Mouse (Mus musculus) telencephalon, adult 2 months (tissue): ENCODE measurements around the gene Sdhaf2.
"Not testable (repeated sequence)": the region's sequence is repeated elsewhere in the genome, so short reads cannot be mapped to it uniquely, and the experiment has no call there.

Source experiments
- DNase-seq: peaks from one replicate; pipeline ENCODE4 v3.0.0-alpha.2; 2011; ENCODE audit warnings: low read depth, low spot score

Gene Sdhaf2

GRCm38 (mm10) chr19:10525910-10526309 is at the start of gene Sdhaf2:
Gene Sdhaf2 (minus strand): TSS chr19:10526142.
- DNase-seq, result peak; percentile 56

DNA sequence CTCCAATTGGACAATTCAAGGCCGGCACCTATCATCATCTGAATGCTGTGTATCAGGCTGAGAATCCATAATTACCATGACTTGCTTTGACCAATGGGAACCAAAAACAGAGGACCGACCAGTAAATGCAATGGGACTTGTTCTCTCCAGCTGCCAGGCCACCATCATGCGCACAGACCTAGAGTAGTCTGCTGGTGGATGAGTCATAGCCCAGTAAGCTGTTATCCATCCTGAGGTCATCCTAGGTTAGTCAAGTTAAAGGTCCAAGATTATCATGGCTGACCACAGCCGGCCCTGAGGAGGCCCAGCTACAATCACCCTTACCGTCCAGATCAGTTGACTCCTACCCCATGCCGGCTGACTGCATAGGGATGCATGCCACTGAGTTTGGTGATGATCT is 43.7 kb upstream of the Sdhaf2 start:
- DNase-seq, result no peak

DNA sequence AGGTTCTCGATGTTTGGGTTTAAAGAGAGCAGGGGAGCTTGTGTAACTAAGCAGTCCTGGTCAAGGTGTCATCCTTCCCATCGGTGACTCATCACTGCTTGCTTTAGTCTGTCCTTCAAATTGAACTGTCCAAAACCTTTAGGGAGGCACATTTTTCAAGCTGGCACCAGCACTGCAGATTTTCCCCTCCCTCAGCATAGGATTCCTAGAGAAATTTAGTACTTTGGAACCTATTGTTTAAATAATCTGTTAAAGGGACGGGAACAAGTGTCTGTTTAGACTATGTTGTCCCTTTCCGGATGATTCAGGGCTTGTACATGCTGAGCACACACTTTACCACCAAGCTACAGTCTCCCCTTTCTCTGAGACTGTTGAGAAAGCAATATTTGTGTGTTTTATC is 39.3 kb upstream of the Sdhaf2 start:
- DNase-seq, result no peak

- no peak for DNase-seq
Measured at GRCm38 (mm10) chr19:10564278-10564677, 38.3 kb upstream of the Sdhaf2 start.

DNA sequence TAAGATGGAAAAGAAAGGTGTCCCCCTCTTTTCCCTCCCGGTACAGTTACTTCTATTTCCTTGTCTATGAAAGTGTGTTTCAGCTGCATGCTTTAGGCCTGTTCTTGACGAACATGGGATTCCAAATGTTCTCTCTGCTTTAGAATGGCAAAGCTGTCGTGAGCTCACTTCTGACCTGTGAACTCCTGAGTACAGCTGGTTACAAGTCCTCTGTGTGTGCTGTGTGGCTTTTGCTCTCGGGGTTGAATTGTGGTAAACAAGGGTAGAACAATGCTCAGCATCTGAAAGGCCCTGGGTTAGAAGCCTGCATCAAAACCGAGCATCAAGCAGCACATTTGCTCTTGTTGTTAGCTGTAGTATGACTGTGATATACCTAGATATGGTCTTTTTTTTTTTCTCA is 36.4 kb upstream of the Sdhaf2 start:
- no peak for DNase-seq

- no peak for DNase-seq
Measured at GRCm38 (mm10) chr19:10561558-10562314, 35.8 kb upstream of the Sdhaf2 start.

DNA sequence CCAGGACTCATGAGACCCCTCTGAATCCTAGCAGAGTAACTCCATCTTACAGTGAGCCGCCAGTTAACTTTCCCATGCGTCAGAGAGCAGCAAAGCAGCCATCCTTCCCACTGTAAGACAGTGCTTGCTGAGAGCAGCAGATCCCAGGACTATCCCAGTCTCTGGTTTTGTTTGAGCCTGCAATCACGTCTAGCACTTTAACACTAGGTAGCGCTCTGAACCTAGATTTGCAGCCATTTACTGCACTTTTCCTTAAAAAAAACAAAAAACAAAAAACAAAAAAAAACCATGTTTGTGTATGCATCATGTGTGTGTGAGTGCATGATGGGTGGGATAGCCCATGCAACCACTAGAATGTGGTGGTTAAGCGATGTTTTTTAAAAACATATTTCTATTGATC is 34.2 kb upstream of the Sdhaf2 start:
- no peak for DNase-seq

DNA sequence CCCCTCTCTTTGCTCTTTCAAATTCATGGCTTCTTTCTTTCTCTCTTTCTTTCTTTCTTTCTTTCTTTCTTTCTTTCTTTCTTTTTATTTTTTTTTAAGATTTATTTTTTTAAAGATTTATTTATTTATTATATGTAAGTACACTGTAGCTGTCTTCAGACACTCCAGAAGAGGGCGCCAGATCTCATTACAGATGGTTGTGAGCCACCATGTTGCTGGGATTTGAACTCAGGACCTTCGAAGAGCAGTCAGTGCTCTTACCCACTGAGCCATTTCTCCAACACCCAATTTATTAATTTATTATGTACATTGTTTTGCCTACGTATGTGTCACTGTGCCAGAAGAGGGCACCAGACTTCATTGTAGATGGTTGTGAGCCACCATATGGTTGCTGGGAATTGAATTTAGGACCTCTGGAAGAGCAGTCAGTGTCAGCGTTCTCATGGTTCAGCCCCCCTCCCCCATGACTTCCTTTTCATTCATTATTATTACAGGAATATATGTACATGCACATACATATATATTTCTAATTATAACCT is 32.0 kb upstream of the Sdhaf2 start:
- not testable (repeated sequence) for DNase-seq

- DNase-seq, result no peak
Measured at GRCm38 (mm10) chr19:10557430-10557829, 31.5 kb upstream of the Sdhaf2 start.

- DNase-seq, result no peak
Measured at GRCm38 (mm10) chr19:10557001-10557400, 31.1 kb upstream of the Sdhaf2 start.

DNA sequence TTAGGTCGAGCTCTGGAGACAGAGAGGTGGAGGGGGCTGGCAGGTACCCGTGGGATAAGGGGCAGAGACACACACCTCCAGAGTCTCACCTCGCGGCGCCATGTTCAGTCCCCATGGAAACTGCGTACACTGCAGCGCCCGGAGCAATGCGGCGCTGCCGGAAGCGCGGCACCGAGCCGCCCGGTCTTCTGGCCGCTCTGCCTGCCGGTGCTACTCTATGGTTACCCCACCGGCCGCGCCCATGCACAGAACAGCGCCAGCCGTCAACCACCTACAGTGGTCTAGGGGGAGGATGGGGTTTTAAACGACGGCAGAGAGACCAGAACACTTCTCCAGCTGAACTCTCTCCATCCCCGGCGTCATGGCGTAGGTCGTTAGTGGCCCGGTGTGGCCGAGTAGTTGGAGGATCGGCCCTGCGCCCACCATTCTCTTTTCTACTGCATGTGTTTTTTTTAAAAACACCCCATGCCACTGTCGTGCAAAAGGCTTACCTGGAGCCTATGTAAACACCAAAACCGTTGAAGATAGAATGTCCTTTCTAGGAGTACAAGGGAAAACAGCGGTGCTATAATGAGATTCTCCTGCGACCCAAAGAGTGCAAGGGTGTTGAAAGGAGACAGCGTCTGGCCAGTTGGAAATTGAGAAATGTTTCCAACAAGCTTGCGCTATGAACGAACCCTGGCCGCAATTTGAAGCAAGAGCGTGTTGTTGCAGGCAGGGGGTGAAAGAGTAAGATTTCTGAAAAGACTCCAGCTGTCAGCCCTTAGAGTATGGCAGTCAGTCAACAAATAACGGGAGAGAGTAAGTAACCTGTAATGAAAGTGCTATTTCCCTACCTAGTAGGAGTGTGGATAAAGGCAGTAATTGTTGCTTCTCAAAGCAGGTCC is 29.9 kb upstream of the Sdhaf2 start, which contains the start of gene Tmem216:
Gene Tmem216, minus strand, starts transcription at position 615 of the 887 bp plus-strand sequence.
- peak; percentile 80 for DNase-seq

- DNase-seq, result no peak
Measured at GRCm38 (mm10) chr19:10539454-10539853, 13.5 kb upstream of the Sdhaf2 start.

DNA sequence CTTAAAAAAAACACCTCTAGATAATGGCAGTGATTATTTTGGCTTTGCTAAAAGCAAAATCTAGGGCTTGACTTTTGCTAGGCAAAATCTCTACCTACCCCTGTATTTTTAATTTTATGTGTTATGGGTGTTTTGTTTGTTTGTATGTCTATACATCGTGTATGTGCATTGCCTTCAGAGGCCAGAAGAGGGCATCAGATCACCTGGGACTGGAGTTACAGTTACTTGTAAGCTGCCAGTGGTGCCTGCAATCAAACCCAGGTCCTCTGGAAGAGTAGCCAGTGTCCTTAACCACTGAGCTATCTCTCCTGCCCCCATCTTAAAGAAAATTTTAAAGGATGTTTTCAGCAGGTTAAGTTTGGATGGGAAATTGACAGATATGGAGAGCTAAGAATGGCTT is 4.1 kb upstream of the Sdhaf2 start:
- no peak for DNase-seq

DNA sequence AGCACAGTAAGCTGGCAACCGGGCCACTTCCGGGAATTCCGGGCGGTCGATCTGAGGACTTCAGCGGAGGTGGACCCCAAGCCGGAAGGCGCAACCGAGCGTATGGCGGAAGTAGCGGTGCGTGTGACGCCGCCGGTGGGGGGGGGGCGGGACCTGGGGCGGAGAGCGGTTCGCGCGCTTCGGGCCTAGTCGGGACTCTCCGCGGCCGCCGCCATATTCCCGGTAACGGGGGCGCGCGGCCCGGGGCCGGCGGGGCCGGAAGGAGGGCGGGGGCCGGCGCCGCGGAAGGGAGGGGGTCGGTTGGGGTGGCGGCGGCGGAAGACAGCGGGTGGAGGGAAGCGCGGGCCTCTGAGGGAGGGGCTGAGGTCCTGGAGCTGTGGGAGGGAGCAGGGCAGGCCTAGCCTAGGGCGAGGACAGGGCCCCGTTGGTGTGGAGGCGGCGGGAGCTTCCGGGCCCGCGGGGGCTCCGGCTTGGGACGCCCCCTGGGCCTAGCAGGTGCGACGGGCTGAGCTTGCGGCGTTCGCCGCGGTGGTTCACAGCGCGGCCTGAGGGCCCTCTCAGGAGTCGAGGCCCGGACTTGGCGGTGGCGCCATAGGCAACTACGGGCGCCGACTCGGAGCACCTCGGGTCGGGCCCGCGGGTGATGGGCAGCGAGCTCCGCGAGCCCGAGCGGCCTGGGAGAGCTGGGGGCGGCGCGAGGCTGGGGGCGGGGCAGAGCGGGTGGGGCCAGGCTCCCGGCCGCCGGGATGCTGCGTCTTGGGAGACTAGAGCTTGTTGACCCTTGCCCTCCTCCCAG is 638 bp downstream of the Sdhaf2 start, which contains the start of gene Cpsf7:
Gene Cpsf7, plus strand, starts transcription at position 161 of the 796 bp plus-strand sequence.
- DNase-seq, result peak; percentile 90

GRCm38 (mm10) chr19:10524784-10525105 is 1.2 kb downstream of the Sdhaf2 start:
- DNase-seq, result no peak

DNA sequence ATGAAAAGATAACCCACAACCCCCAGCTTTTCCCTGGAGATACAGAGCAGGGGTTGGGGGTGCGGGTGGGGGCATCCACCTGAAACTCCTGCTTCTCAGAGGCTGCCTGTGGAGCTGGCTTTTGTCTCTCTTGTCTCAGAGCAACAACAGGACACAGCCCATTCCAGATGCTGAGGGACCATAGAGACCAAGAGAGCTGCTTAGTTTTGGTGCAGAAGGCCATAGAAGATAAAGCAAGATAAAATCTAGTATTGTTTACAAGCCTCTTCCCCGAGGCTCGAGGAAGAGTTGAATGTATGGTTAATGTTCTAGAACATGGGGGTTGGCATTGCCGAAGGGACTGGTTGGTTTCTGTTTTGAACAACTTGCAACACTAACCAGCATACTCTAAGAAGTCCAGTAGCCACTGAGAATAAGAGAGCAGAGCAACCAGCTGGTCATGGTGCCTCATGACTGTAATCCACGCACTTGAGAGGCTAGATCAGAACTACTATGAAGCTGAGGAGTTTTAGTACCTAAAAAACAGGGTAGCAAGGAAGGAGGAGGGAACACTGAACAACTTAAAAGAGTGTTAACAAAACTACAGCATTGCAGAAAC is 2.4 kb downstream of the Sdhaf2 start:
- DNase-seq, result no peak

DNA sequence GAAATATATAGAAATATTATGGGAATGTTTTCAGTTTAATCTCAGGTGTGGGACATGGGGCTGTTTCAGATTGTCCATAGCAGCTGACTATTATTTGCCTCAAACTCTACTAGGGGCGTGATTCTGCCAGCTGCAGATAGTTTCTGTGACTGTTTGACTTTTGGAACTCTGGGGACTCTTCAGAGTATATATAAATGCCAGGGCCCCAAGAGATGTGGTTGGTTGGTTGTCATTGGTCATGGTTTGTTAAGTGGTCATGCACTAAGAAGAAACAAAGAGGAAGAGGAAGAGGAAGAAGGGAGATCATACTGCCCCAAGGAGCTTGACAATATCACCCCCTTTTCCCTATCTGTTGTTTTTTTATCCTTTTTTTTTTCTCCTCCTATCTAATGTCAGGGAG is 4.0 kb downstream of the Sdhaf2 start:
- DNase-seq, result no peak

DNA sequence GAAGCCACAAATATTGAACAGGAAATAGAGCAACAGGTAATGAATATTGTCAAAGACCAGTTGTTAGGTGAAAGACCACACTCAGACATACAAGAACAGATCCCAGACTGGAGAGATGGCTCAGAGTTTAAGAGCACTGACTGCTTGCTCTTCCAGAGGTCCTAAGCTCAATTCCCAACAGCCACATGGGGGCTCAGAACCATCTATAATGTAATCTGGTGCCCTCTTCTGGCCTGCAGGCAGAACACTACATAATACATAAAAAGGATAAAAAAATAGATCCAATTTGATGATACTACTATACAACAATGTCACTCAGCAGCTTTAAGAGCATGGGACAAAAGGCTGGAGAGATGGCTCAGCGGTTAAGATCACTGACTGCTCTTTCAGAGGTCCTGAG is 5.6 kb downstream of the Sdhaf2 start:
- no peak for DNase-seq

GRCm38 (mm10) chr19:10510759-10511330 is 15.1 kb downstream of the Sdhaf2 start:
- DNase-seq, result no peak

DNA sequence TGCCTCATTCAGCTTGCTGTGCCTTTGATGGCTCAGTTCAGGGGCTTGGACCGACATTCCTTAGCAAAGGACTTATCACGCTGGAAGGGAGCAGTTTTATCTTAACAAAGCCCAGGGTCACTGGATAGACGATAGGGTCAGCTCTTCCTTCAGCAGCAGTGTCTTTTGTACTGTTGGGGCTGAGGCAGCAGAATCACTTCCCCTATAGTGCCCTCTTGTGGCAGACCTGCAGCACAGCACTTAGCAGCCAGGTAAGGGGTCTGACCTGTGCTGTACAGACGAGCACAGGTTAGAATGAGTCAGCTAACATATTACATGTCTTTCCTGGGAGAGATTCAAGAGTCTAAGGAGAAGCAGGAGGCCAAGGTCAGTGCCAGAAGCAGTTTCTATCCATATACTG is 23.4 kb downstream of the Sdhaf2 start:
- no peak for DNase-seq

- DNase-seq, result peak; percentile 32
Measured at GRCm38 (mm10) chr19:10500581-10500980, 25.4 kb downstream of the Sdhaf2 start.
